Mouse (Mus musculus) heart, postnatal 14 days (tissue): Measurements from ENCODE around the gene Tmem268. TPM values are rescaled to one million over a fixed set of nuclear protein-coding genes. Genes with fewer than 3 reads are reported as not detected.

Source experiments
- DNase-seq, 2 experiments: peaks; one replicate each; pipeline ENCODE4 v3.0.0; 2021 to 2022
- intact Hi-C: fragments of 180-260 bp; cut with DNase I; formaldehyde crosslinking; loops from one replicate; pipeline ENCODE4 v1.15.1; 2025
- total RNA-seq, 2 experiments: library from RNA; stranded (reverse); gene quantifications; 2 replicates each; pipeline ENCODE4 v1.2.3; 2021

Tmem268 gene
- total RNA-seq, 2 experiments from 2014 or later = 6.8 to 9.5 TPM

GRCm38 (mm10) chr4:63553789-63554576, 4.6 kb upstream of the Tmem268 start:
- intact Hi-C loops = no loop called here
- no peak for DNase-seq

GRCm38 (mm10) chr4:63554616-63555015, 4.0 kb upstream of the Tmem268 start:
- no peak for DNase-seq
- intact Hi-C loops = no loop called here

- intact Hi-C loops = no loop called here
- no peak for DNase-seq
Measured at GRCm38 (mm10) chr4:63555111-63555510, 3.5 kb upstream of the Tmem268 start.

- intact Hi-C loops = no loop called here
- DNase-seq = no peak
Measured at GRCm38 (mm10) chr4:63556665-63557064, 1.9 kb upstream of the Tmem268 start.

GRCm38 (mm10) chr4:63557124-63558059, 1.2 kb upstream of the Tmem268 start:
- intact Hi-C loops = no loop called here
- DNase-seq = peak in 1 of 2 experiments; percentile 12

GRCm38 (mm10) chr4:63559127-63559697, 631 bp downstream of the Tmem268 start:
- no peak for DNase-seq
- intact Hi-C loops = no loop called here

GRCm38 (mm10) chr4:63560079-63560478, 1.5 kb downstream of the Tmem268 start:
- peak; percentile 27 to 31 for DNase-seq
- intact Hi-C loops = no loop called here

- DNase-seq = no peak
- intact Hi-C loops = no loop called here
Measured at GRCm38 (mm10) chr4:63561861-63562675, 3.5 kb downstream of the Tmem268 start.

GRCm38 (mm10) chr4:63562742-63563141, 4.2 kb downstream of the Tmem268 start:
- intact Hi-C loops = no loop called here
- no peak for DNase-seq

GRCm38 (mm10) chr4:63567712-63568390, 9.3 kb downstream of the Tmem268 start:
- DNase-seq = no peak
- intact Hi-C loops = no loop called here

- DNase-seq = no peak
- intact Hi-C loops = no loop called here
Measured at GRCm38 (mm10) chr4:63569322-63569721, 10.7 kb downstream of the Tmem268 start.

- no peak for DNase-seq
- intact Hi-C loops = no loop called here
Measured at GRCm38 (mm10) chr4:63570208-63570781, 11.7 kb downstream of the Tmem268 start.

GRCm38 (mm10) chr4:63572621-63573020, 14.0 kb downstream of the Tmem268 start:
- no peak for DNase-seq

GRCm38 (mm10) chr4:63579649-63580048, 21.1 kb downstream of the Tmem268 start:
- intact Hi-C loops = no loop called here
- no peak for DNase-seq

More at GRCm38 (mm10) chr4:63572621-63573020, 14.0 kb downstream of the Tmem268 start:
- intact Hi-C loops = no loop called here

- intact Hi-C loops = no loop called here
- no peak for DNase-seq
Measured at GRCm38 (mm10) chr4:63580078-63580477, 21.5 kb downstream of the Tmem268 start.

- intact Hi-C loops = no loop called here
- DNase-seq = no peak
Measured at GRCm38 (mm10) chr4:63582580-63582979, 24.0 kb downstream of the Tmem268 start.

GRCm38 (mm10) chr4:63585216-63585615, 26.6 kb downstream of the Tmem268 start:
- intact Hi-C loops = no loop called here
- no peak for DNase-seq

- intact Hi-C loops = no loop called here
- no peak for DNase-seq
Measured at GRCm38 (mm10) chr4:63586240-63586639, 27.7 kb downstream of the Tmem268 start.

- intact Hi-C loops = no loop called here
- DNase-seq = no peak
Measured at GRCm38 (mm10) chr4:63589987-63590386, 31.4 kb downstream of the Tmem268 start.
